Mouse (Mus musculus): ENCODE measurements around the gene Nt5dc1.

GRCm38 (mm10) chr10:34317217-34317606 lies 101.1 kb downstream of the Nt5dc1 start:
- TF ChIP-seq CTCF (IDR thresholded peaks at IDR 0.05; ENCODE audit: extremely low read depth, insufficient read depth, insufficient read length, insufficient replicate concordance) (no peak), POLR2A (IDR thresholded peaks at IDR 0.05; ENCODE audit: low read depth, low read length) (no peak)

Data from spleen, adult 2 months (tissue).